Mouse (Mus musculus) gastrocnemius, postnatal 10 days (tissue): ENCODE results near the gene Cst3. TPM values are rescaled to one million over a fixed set of nuclear protein-coding genes. Genes with fewer than 3 reads are reported as not detected.

ENCODE experiments used
- DNase-seq: peaks from one replicate; pipeline ENCODE4 v3.0.0; 2021; ENCODE audit warnings: mixed read lengths
- total RNA-seq, 2 experiments: library from RNA; stranded (reverse); gene quantifications; 2 replicates each; pipeline ENCODE4 v1.2.3; 2021

Gene Cst3
- total RNA-seq, 2 experiments from 2014 or later: 442 to 445 TPM

DNA sequence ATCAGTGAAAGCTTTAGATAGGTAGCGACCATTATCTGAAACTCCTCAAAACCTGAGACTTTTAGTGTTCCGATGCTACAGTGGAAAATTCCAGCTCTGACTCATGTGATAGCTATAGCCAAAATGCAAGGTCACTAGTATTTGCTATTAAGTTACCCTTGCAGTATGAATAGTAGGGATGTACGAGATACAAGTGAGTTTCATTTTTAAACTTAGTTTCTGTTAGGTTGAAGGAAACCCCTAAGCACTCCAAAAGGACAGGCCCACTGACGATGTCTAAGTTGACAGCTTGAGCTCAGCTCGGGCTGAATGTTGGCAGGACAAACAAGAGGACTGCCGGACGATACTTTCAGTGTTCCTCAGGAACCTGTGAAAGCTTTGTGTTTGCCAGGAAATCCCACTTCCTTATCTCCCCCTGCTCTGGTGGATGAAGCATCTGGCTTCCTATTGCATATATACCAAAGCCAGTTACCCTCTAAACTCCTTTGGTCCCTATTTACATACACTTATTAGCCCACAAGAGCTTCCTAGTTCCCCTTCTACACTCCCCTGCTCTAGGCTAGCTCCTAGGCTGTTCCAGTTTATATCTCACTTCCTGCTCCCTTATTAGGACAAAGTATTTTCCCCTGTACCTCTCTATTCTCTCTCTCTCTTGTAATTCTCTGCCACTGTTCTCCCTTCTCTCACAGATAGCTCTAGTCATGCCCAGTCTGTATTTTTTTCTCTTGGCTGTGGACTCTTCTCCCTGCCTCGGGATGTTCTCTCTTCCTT is 18.7 kb downstream of the Cst3 start:
- no peak for DNase-seq

GRCm38 (mm10) chr2:148851116-148851906 is 24.2 kb downstream of the Cst3 start:
- peak; percentile 60 for DNase-seq

- no peak for DNase-seq
Observed at GRCm38 (mm10) chr2:148839224-148839623, 36.3 kb downstream of the Cst3 start.

DNA sequence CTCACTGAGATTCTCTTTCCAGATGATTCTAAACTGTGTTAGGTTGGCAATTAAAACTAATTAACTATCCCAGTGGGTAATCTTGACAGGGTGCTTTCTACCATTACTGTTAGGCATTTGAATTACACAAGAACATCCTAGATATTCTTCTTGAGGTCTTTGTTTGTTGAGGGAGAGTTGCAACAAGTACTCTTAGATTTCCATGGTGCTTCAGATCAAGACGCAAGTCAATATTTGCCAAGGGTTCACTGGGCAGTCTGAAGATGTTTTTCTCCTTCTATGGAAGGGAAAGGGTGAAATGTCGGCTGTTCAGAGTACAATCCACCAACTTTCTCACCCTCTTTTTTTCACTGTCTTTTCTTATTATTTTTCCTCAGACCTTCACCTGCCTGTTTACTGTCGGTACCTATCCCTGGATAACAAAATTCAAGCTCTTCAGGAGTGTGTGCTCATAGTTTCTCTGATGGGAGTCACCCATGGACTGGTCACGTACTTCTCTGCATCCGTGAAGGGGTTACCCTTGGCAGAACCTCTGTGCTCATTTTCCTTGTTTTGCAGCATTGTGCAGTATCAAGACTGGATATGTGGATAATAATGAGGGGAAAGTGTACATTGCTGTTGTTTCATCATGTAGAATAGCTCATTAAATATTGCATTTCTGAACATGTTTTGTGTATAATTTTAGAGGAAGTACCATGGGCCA is 37.3 kb downstream of the Cst3 start:
- DNase-seq: no peak

GRCm38 (mm10) chr2:148834912-148835311 is 40.6 kb downstream of the Cst3 start, which contains the start of gene Cst9:
Gene Cst9, plus strand, starts transcription at chr2:148835147.
- DNase-seq: no peak

GRCm38 (mm10) chr2:148825986-148826385 is 49.5 kb downstream of the Cst3 start:
- DNase-seq: no peak

Other genes starting within 250 kb of the Cst3 start
- 10 to 100 TPM in 1 of 2 experiments, 1 to 10 TPM in 1; 7.3 to 11.6 TPM for gene Nxt1, start 203.1 kb downstream of the Cst3 start, total RNA-seq
- 10 to 100 TPM; 13.0 to 13.6 TPM for gene Gzf1, start 194.7 kb downstream of the Cst3 start, total RNA-seq
- 1 to 10 TPM; 4.0 to 7.8 TPM for gene Napb, start 143.2 kb downstream of the Cst3 start, total RNA-seq
- not detected for gene Cstl1, start 125.3 kb downstream of the Cst3 start, total RNA-seq
- not detected for gene Cst11, start 104.2 kb downstream of the Cst3 start, total RNA-seq
- gene 8030411F24Rik, start 93.7 kb downstream of the Cst3 start, total RNA-seq: not detected
- not detected for gene Cst12, start 86.3 kb downstream of the Cst3 start, total RNA-seq
- not detected for gene Cst8, start 76.9 kb downstream of the Cst3 start, total RNA-seq
- gene Cst13, start 55.6 kb downstream of the Cst3 start, total RNA-seq: not detected
- gene Cst9, start 40.5 kb downstream of the Cst3 start, total RNA-seq: not detected
- 1 to 10 TPM; 1.5 to 1.6 TPM for gene 9230104L09Rik, start 10.7 kb downstream of the Cst3 start, total RNA-seq
- not detected for gene Gm1330, start 127.6 kb upstream of the Cst3 start, total RNA-seq
- not detected for gene Gm10750, start 141.5 kb upstream of the Cst3 start, total RNA-seq